Mouse (Mus musculus) kidney, embryonic 15.5 days (tissue): Measurements from ENCODE around the gene Ackr2. TPM values are rescaled to one million over a fixed set of nuclear protein-coding genes. Genes with fewer than 3 reads are reported as not detected.

Experiments
- ATAC-seq: fragments of 200-750 bp; cut with Nextera tagmentation; replicated peaks from 2 replicates; pipeline ENCODE4 v1.8.0; 2017; ENCODE audit warnings: moderate TSS enrichment; ENCODE audit not compliant: low FRiP score
- H3K27ac ChIP-seq: fragments of 300-500 bp; sonication (generic); 2 replicates; pipeline ENCODE4 v1.5.1; 2015; ENCODE audit warnings: mild to moderate bottlenecking, inconsistent platforms
- H3K27me3 ChIP-seq: fragments of 300-500 bp; sonication (generic); 2 replicates; pipeline ENCODE4 v1.6.1; 2015; ENCODE audit warnings: inconsistent platforms
- H3K36me3 ChIP-seq: fragments of 300-500 bp; sonication (generic); 2 replicates; pipeline ENCODE4 v1.6.1; 2015; ENCODE audit warnings: inconsistent platforms
- H3K4me1 ChIP-seq: fragments of 300-500 bp; sonication (generic); 2 replicates; pipeline ENCODE4 v1.6.1; 2015; ENCODE audit warnings: inconsistent platforms
- H3K4me2 ChIP-seq: fragments of 300-500 bp; sonication (generic); 2 replicates; pipeline ENCODE4 v1.6.1; 2015; ENCODE audit warnings: moderate library complexity, mild to moderate bottlenecking, inconsistent platforms
- H3K4me3 ChIP-seq: fragments of 300-500 bp; sonication (generic); replicated peaks from 2 replicates; pipeline ENCODE4 v1.5.1; 2015; ENCODE audit warnings: mild to moderate bottlenecking, inconsistent platforms
- H3K9ac ChIP-seq: fragments of 300-500 bp; sonication (generic); 2 replicates; pipeline ENCODE4 v1.6.1; 2015; ENCODE audit warnings: mild to moderate bottlenecking, inconsistent platforms
- H3K9me3 ChIP-seq: fragments of 300-500 bp; sonication (generic); replicated peaks from 2 replicates; pipeline ENCODE4 v1.6.1; 2016; ENCODE audit warnings: inconsistent platforms
- WGBS: fragments of 180-500 bp; shearing (Covaris S2); methylation state at CpG from one replicate; pipeline ENCODE4 v1.1.7; 2015; ENCODE audit warnings: mixed read lengths; 5-methylcytosine and 5-hydroxymethylcytosine counted together
- polyA plus RNA-seq: library from polyadenylated mRNA; unstranded; fragments of >200 nt; fragmentation: Nextera tagmentation; extraction: Ambion mirVana; gene quantifications from 2 replicates; pipeline ENCODE4 v1.2.1, GENCODE M21; 2015

Ackr2 gene
- polyA plus RNA-seq, 1 experiment from 2014 or later = 0.57 TPM

DNA sequence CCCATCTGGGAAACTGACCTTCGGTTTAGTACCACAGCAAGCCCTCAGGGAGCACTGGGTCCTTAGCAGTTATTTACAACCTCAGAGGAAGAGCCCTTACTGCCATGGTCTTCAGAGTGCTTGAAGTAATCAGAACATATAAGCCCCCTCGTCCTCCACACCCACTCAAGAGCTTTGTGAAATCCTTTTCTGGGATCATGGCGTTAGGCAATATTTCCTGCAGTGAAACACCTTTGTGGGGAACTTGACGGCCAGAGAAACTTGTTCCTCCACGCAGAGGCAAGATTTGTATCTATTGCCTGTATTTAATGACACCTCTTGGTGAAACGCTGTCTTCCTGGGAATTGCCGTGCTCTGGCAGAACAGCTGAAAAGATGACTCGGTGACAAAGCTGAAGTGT is 27.8 kb downstream of the Ackr2 start:
- Histone ChIP-seq H3K27ac (no peak overlapping the region), H3K4me1 (0 out of 2 replicates have a peak, but pooled peaks cover 3% of the 10 kb centered on the region), H3K4me3 (no peak overlapping the region), H3K36me3 (no peaks in the 10 kb centered on the region), H3K9ac (no peak overlapping the region), H3K9me3 (no peaks in the 10 kb centered on the region), H3K4me2 (no peak overlapping the region), H3K27me3 (peaks cover 8% of the 10 kb centered on the region; the same call in 1 of the 2 replicates)
- WGBS = 30% methylated on average over 8 of the region's 8 CpGs
- ATAC-seq = no peak

DNA sequence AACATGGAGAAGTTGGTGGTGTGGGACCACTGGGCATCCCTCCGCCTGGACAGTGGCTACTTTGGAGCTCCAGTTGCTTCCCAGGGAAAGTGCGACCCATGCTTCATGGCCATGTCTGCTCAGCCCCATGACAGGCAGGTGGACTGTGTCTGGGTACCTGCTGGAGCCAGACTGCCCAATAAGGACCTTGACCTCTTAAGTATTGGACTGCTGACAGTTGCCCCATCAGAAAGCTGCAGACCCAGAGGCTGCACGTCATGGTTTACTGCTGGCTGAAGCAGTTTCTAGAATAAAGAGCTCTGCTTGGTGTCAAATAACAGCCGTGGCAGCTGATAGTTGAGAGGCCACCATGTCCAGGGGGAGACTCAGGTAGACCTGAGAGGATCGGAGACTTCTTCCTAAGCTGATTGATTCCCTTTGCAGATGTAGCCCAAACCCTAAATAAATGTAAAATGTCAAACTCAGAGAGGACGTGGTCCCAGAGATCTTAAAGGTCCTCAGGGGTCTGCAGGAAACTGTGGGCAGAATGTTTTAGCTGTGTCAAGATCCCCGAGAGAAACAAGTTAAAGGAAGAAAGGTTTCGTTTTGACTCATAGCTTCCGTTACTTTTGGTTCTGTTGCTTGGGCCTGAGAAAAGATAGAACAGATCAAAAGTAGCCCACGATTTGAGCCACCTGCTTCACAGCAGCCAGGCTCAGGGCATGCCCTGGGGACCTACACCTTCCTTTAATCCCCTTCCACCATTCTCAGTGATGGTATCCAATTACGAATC is 28.7 kb downstream of the Ackr2 start:
- Histone ChIP-seq H3K9ac (no peak overlapping the region), H3K4me3 (no peak overlapping the region), H3K4me2 (no peak overlapping the region), H3K9me3 (no peaks in the 10 kb centered on the region), H3K36me3 (no peaks in the 10 kb centered on the region), H3K4me1 (0 out of 2 replicates have a peak, but pooled peaks cover 3% of the 10 kb centered on the region), H3K27ac (no peak overlapping the region), H3K27me3 (peaks cover 8% of the 10 kb centered on the region; the same call in 1 of the 2 replicates)
- no peak for ATAC-seq
- 38% methylated on average over 11 of the region's 11 CpGs for WGBS

DNA sequence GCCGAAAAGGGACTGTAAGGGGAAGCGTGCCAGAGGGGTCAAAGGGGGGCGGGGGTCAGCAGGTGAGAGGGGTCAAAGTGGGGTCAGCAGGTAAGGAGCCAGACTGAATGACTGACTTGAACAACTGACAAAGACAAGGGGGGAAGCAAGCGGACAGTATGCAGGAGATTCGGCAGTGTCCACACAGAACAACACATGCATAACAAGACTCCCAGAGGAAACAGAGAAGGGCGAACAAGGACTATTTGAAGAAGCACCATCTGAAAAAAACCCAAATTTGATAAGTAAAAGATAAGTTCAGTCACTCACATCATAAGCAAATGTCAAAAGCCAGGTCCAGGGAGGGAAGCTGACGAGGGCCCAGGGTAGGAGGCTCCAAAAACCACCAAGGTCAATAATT is 29.6 kb downstream of the Ackr2 start:
- Histone ChIP-seq H3K9ac (no peak overlapping the region), H3K36me3 (no peaks in the 10 kb centered on the region), H3K4me2 (no peak overlapping the region), H3K4me1 (0 out of 2 replicates have a peak, but pooled peaks cover 3% of the 10 kb centered on the region), H3K27ac (no peak overlapping the region), H3K4me3 (no peak overlapping the region), H3K9me3 (no peaks in the 10 kb centered on the region), H3K27me3 (peaks cover 8% of the 10 kb centered on the region; the same call in 1 of the 2 replicates)
- WGBS = 81% methylated on average over 7 of the region's 7 CpGs
- ATAC-seq = no peak

DNA sequence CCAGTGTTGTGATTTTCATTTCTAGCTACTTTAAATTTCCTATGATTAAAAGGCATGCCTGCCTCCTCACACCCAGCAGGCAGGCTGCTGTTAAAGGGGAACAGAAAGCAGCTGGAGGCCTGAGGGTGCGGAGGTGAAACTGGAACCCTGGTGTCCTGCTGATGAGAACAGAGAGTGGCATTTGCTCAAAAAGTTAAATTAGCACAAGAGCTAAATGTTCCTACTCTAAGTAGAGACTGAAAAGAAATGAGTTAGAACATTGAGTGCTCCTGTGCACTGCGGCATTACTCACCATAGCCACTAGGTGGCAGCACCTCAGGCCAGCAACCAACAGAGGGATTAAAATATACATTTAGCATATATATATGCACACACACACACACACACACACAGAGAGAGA is 30.3 kb downstream of the Ackr2 start:
- 30% methylated on average over 2 of the region's 2 CpGs for WGBS
- H3K27me3 ChIP-seq = peaks cover 8% of the 10 kb centered on the region; the same call in 1 of the 2 replicates
- H3K4me2 ChIP-seq = no peak overlapping the region
- H3K4me1 ChIP-seq = 0 out of 2 replicates have a peak, but pooled peaks cover 3% of the 10 kb centered on the region
- no peak overlapping the region for H3K9ac ChIP-seq
- no peaks in the 10 kb centered on the region for H3K36me3 ChIP-seq
- H3K9me3 ChIP-seq = no peaks in the 10 kb centered on the region
- no peak overlapping the region for H3K27ac ChIP-seq
- no peak for ATAC-seq
- no peak overlapping the region for H3K4me3 ChIP-seq

DNA sequence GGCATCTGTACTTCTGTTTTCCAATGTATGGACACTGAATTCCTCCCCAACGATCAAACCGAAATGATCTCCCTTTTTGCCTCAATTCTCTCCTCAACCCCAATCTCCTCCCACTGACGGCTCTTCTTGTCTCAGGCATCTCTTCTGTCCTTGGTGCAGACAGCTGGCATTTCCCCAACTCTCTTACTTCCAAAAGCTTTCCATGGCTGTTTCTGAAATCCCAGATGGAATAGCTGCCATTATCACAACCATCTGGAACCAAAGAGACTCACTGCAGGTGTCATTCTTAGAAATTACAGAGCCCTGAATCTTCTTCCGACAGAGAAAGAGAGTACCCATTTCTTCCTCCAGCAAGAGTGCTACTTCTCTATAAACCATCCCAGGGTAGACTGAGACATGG is 36.7 kb downstream of the Ackr2 start:
- no peaks in the 10 kb centered on the region for H3K9me3 ChIP-seq
- H3K9ac ChIP-seq = no peak overlapping the region
- H3K4me3 ChIP-seq = no peak overlapping the region
- H3K27me3 ChIP-seq = no peaks in the 10 kb centered on the region
- no peaks in the 10 kb centered on the region for H3K4me1 ChIP-seq
- WGBS = 81% methylated on average over 4 of the region's 4 CpGs
- no peak overlapping the region for H3K27ac ChIP-seq
- H3K36me3 ChIP-seq = no peaks in the 10 kb centered on the region
- no peak overlapping the region for H3K4me2 ChIP-seq
- ATAC-seq = no peak

DNA sequence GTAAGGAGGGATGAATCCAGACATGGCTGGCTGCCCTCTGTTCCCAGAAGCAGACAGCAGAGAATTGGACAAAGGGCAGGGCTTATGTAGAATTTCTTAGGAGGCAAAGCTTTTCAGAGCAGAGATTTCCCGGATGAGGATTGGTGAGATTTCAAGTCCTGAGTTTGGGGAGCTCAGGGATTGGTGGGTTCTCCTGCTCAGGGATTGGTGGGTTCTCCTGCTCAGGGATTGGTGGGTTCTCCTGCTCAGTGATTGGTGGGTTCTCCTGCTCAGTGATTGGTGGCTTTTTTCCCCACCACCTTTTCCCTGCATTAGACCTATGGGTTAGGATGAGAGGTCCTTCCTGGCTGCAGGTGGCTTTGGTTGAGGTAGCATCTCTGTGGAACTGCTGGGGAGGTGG is 38.8 kb downstream of the Ackr2 start:
- H3K4me3 ChIP-seq = no peak overlapping the region
- H3K36me3 ChIP-seq = no peaks in the 10 kb centered on the region
- no peaks in the 10 kb centered on the region for H3K4me1 ChIP-seq
- WGBS = 70% methylated on average over 1 of the region's 1 CpGs
- ATAC-seq = 0 out of 2 replicates have a peak, but pooled peaks have one; percentile 22
- no peak overlapping the region for H3K27ac ChIP-seq
- no peaks in the 10 kb centered on the region for H3K27me3 ChIP-seq
- H3K9me3 ChIP-seq = no peaks in the 10 kb centered on the region
- H3K9ac ChIP-seq = no peak overlapping the region
- H3K4me2 ChIP-seq = peak overlapping the region; percentile 50; the same call in 1 of the 2 replicates

DNA sequence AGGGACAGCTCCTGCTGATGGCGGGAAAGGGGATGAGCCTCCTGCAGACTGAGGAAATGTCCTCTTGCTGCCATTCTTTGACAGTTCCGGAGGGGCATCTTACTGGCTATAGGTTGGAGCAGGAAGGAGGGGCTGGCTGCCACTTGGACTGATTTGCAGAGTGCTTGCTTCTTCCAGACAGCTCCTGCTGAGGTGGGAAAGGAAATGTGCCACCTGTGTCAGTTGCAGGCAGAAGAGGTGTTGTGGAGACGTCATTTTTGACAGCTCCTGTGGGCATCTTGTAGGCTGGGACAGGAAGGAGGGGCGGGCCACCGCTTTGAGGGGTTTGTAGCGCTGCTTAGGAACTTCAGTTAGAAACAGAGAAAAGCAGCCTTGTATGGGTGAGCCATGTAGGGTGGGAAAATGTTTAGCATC is 39.3 kb downstream of the Ackr2 start:
- Histone ChIP-seq H3K9ac (no peak overlapping the region), H3K4me1 (no peaks in the 10 kb centered on the region), H3K4me2 (peak overlapping the region; percentile 50), H3K4me3 (peak overlapping the region; percentile 46), H3K9me3 (no peaks in the 10 kb centered on the region), H3K27me3 (no peaks in the 10 kb centered on the region), H3K27ac (no peak overlapping the region), H3K36me3 (no peaks in the 10 kb centered on the region)
- WGBS = 59% methylated on average over 6 of the region's 6 CpGs
- ATAC-seq = peak; percentile 52

DNA sequence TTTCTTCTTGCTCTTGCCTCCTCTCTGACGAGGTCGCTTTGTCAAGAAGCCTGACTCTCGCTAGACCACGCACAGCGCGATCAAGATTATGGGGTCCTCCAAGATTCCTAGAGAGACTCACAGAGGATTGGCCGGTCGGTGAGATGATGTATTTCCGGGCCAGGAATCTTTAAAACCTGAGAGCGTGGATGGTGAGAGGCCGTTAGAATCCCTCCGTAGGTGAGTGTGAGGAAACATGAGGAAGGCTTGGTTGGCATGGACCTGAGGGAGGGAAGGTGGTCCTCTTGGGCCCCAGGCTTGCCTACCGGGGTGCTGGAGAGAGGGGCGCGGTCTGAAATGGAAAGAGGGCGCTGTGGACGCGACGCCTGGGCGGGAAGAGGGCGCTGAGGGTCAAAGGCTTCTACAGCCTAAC is 39.8 kb downstream of the Ackr2 start:
- H3K4me1 ChIP-seq = no peaks in the 10 kb centered on the region
- peak; percentile 67 for ATAC-seq
- WGBS = 61% methylated on average over 21 of the region's 21 CpGs
- H3K9ac ChIP-seq = peak overlapping the region; percentile 40; the same call in 1 of the 2 replicates
- peak overlapping the region; percentile 46 for H3K4me3 ChIP-seq
- peak overlapping the region; percentile 50 for H3K4me2 ChIP-seq
- no peak overlapping the region for H3K27ac ChIP-seq
- H3K9me3 ChIP-seq = no peaks in the 10 kb centered on the region
- H3K27me3 ChIP-seq = no peaks in the 10 kb centered on the region
- no peaks in the 10 kb centered on the region for H3K36me3 ChIP-seq

DNA sequence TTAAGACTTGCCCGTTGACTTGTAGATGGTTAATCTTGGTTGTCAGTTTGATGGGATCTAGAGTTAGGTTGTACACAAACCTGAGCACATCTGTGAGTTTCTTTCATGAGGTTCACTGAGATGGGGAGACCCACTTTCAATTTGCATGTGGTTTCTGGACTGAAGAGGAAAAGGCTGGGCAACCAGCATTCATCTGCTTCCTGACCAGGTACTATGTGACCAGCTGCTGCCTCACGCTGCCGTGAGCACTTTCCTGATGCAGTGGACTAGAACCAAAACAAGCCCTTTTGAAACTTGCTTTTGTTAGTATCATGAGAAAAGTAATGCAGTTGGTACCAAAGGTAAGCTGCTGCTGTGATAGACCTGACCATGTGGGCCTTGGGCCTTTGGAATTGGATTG is 44.9 kb downstream of the Ackr2 start:
- no peaks in the 10 kb centered on the region for H3K4me1 ChIP-seq
- H3K4me3 ChIP-seq = no peak overlapping the region

DNA sequence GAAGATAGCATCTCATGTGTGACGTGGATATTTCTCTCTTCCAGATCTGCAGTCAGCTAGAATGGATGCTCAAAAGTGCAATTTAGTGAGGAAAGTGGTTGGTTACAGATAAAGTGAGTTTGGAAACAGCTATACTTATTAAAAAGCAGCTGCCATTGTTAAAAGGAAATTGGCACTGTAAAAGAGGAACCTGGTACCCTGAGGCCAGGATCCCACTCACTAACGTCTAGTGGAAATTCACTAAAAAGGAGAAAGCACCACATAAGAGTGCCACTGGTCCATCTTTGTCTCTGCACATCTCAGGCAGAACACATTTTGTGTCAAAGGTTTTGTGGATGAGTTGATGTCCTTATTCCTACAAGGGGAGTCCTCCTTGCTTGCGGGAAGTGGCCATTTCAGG is 45.5 kb downstream of the Ackr2 start:
- no peaks in the 10 kb centered on the region for H3K9me3 ChIP-seq
- H3K27ac ChIP-seq = no peak overlapping the region
- no peaks in the 10 kb centered on the region for H3K27me3 ChIP-seq
- H3K36me3 ChIP-seq = no peaks in the 10 kb centered on the region
- H3K4me2 ChIP-seq = no peak overlapping the region
- 79% methylated on average over 3 of the region's 3 CpGs for WGBS
- H3K4me3 ChIP-seq = no peak overlapping the region
- no peak overlapping the region for H3K9ac ChIP-seq
- ATAC-seq = no peak
- no peaks in the 10 kb centered on the region for H3K4me1 ChIP-seq

More for the DNA sequence above, 44.9 kb downstream of the Ackr2 start:
- 85% methylated on average over 3 of the region's 3 CpGs for WGBS
- H3K27me3 ChIP-seq = no peaks in the 10 kb centered on the region
- H3K27ac ChIP-seq = no peak overlapping the region
- no peaks in the 10 kb centered on the region for H3K36me3 ChIP-seq
- no peak overlapping the region for H3K9ac ChIP-seq
- no peaks in the 10 kb centered on the region for H3K9me3 ChIP-seq
- no peak overlapping the region for H3K4me2 ChIP-seq
- ATAC-seq = no peak

DNA sequence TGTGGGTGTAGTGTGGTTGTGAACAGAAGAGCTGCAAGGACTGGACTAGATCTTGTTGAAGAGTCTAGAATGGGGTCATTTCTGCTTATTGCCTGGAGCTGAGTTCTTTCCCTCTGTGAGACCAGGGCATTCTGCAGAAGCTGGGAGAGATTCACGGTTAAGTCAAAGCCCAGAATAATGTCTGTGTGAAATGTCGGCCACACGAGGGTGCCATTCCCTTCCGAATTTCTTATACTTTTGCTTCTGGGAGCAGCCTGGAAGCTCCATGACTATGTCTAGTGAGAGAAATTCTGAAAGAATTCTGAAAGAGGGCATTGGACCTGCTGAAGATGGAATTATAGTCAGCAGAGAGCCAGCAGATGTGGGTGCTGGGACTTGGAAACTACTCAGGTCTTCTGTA is 49.6 kb downstream of the Ackr2 start:
- ATAC-seq = no peak
- H3K4me2 ChIP-seq = no peak overlapping the region
- no peak overlapping the region for H3K27ac ChIP-seq
- H3K27me3 ChIP-seq = no peaks in the 10 kb centered on the region
- H3K36me3 ChIP-seq = no peaks in the 10 kb centered on the region
- peaks cover 18% of the 10 kb centered on the region for H3K4me1 ChIP-seq
- H3K9me3 ChIP-seq = no peaks in the 10 kb centered on the region
- H3K9ac ChIP-seq = no peak overlapping the region
- WGBS = 12% methylated on average over 4 of the region's 4 CpGs
- no peak overlapping the region for H3K4me3 ChIP-seq

DNA sequence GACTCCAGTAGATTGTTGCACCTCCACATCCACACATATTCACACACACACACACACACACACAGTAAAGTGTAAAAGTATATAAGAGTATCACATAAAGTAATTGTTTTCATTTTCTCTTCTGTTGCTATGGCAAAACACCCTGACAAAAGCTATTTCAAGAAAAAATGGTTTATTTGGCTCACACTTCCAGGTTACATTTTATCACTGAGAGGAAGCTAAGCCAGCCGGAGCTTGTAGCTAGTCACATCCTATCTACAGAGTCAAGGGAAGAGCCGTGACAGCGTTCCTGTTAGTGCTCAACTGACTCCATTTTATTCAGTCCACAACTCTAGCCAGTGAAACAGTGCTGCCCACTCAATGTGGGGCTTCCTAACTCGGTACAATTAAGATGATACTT is 50.3 kb downstream of the Ackr2 start:
- Histone ChIP-seq H3K27me3 (no peaks in the 10 kb centered on the region), H3K4me2 (no peak overlapping the region), H3K9ac (no peak overlapping the region), H3K36me3 (no peaks in the 10 kb centered on the region), H3K4me3 (no peak overlapping the region), H3K27ac (no peak overlapping the region), H3K9me3 (no peaks in the 10 kb centered on the region), H3K4me1 (peaks cover 18% of the 10 kb centered on the region)
- whole genome bisulfite sequencing = 72% methylated on average over 4 of the region's 4 CpGs
- no peak for ATAC-seq
